Mouse (Mus musculus) thymus, postnatal 14 days (tissue): ENCODE results near the gene Gm45234.

ENCODE experiments used
- DNase-seq: peaks from one replicate; pipeline ENCODE4 v3.0.0; 2021

The Gm45234 gene

GRCm38 (mm10) chr6:124765951-124766350 is 10.1 kb upstream of the Gm45234 start:
- DNase-seq, result no peak

DNA sequence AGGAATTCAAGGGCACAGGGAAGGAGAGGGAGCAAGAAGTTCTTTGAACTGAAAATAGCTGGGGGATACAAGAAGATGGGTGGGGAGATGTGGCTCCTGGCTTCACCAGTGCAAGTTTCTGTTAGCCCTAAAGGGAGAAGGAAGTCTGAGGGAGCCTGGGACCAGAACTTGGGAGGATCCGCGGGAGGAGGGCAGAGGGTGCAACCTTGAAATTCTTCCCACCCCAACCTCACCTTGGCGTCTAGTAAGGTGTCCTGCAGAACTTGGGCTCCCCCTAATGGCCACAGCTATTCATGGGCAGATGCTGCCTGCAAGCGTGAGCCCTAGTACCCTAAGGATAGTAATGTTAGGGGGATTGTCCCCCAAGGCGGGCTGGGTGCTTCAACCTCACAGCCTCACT is 3.4 kb upstream of the Gm45234 start:
- peak; percentile 91 for DNase-seq

GRCm38 (mm10) chr6:124758849-124759232 is 3.0 kb upstream of the Gm45234 start:
- DNase-seq, result no peak

- DNase-seq, result no peak
These were observed 2.4 kb upstream of the Gm45234 start for GRCm38 (mm10) chr6:124757909-124758848.

DNA sequence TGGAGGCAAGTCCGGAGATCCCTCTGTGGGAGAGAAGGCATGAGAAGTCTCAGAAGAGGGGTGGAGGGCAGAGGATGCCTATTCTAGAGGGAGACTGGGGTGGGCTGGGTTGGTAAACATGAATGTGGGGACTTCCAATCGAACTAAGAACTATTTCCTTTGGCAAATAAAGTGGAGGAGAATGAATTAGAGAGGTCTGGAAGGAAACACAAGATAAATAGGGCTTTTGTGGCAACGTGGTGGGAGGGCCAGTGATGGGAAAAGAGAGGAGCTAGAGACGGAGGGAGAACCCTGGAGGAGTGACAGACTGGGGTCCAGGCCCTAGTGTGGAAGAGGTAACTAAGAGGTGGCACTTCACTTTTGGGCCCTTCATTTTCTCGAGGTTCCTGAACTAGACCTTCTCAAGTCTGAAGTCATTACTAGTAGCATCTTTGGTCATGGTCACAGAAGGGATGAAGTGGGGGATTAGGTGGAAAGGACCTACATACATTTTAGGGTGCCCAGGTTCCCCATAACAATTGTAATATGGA is 1.6 kb upstream of the Gm45234 start:
- DNase-seq, result no peak

DNA sequence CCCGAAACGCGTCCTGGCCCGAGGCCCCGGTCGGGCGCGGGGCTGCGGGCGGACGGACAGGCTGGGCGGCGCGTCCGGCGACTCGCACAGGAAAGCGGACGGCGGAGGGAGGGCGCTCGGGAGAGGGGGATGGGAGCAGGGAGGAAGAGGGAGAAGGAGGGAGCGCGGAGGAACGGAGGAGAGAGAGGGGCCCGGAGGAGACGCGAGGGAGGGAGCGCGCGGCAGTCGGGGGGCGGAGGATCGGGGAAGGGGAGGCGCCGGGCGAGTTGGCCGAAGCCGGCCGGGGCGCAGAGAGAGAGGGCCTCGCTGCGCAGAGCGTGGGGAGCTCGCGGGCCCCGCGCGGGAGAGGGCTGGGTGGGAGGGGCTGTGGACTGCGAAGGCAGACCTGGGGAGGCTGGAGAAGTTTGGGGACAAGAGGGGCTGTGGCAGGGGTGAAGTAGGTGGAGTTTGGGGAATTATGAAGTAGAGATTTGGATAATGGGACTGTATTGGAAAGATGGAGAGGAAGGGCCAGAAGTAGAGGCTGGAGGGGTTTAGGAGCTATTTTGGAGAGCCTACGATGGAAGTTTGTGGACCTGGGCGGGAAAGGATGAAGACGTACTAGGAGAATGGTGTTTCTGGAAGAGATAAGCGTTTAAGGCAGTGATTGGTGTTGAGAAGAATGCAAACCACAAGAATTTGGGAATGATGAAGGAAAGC is 980 bp upstream of the Gm45234 start:
- DNase-seq, result peak; percentile 68

- DNase-seq, result no peak
These were observed 515 bp downstream of the Gm45234 start for GRCm38 (mm10) chr6:124755306-124755705.

- DNase-seq, result no peak
These were observed 2.0 kb downstream of the Gm45234 start for GRCm38 (mm10) chr6:124753861-124754260.

- DNase-seq, result no peak
These were observed 5.4 kb downstream of the Gm45234 start for GRCm38 (mm10) chr6:124750405-124750804.

DNA sequence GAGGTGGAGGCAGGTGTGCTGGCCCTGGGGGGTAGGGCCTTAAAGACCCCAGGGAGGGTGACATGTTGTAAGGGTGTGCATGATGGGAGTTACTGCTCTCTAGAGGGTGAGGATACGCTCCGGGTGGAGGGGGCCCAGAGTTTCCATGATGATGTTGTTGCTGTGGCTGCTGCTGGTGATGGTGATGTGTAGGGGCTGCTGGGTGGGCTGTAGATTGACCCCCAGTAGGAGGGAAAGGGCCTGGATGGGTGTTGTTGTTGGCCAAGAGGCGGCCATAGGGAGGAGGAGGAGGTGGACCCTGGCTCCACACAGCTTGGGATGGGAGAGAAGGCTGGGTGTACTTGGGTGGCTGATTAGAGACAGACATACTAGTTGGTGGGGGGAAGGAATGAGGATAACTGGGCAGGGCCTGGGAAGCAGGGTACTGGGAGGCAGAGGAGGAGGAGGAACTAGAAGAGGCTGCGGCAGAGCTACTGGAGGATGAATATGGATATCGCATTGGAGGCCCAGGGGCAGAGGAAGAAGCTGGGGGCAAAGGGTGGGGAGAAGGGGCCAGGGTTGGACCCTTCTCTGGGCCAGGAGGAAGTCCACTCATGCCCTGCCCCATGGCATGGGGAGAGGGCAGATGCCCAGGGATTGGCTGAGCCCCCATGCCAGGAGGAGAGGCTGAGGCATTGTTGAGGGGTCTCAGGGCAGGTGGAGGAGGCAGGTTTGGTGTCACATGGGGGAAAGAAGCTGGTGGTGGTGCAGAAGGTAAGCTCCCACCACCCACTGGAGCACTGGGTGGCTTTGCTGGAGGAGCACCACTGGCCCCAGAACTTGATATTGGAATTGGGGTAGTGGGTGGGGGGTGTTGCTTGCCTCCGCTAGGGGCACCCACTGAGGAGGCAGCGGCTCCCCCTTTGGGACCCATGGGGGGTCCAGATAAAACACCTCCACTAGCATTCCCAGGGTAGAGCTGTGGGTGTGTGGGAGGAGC is 8.9 kb downstream of the Gm45234 start:
- DNase-seq, result no peak

DNA sequence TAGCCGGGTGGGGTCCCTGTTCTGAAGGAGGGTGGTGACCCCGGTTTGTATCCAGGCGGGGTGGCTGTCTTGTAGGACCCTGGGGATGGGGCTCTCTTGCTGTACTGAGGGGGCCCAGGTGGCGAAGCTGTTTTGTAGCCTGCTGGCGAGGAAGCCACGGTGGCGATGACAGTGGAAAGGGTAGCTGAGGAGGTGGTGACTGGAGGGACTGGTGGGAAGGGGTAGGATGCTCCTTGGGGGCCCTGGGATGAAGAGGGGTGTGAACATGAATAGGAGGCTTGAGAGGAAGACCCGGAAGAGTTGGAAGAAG is 9.6 kb downstream of the Gm45234 start:
- no peak for DNase-seq

GRCm38 (mm10) chr6:124745490-124746295 is 10.1 kb downstream of the Gm45234 start:
- DNase-seq, result peak; percentile 95

DNA sequence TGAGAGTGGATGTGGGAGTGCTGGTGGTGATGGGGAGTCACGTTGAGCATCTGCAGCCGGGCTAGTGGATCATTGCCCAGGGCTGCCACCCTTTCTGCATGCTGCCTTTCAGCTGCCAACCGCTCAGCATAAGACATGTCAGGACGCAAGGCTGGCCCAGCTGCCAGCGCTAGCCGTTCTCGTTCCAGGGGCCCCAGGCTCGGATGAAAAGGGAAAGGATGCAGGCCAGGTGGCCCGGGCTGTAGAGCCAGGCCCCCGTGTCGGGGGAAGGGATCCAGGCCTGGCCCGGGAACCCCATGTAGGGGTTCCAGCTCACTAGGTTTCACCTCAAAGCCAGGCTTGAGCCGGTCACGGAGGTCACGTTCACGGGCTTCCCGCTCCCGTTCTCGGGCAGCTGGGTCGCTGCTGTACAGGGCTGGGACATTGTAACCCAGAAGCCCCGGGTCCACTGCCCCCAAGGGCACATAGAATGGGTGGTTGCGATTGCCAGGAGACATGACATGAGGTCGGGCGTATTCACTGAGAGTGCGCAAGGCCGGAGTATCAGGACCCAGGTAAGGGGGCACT is 11.0 kb downstream of the Gm45234 start:
- no peak for DNase-seq

GRCm38 (mm10) chr6:124743647-124744046 is 12.2 kb downstream of the Gm45234 start:
- DNase-seq, result no peak

DNA sequence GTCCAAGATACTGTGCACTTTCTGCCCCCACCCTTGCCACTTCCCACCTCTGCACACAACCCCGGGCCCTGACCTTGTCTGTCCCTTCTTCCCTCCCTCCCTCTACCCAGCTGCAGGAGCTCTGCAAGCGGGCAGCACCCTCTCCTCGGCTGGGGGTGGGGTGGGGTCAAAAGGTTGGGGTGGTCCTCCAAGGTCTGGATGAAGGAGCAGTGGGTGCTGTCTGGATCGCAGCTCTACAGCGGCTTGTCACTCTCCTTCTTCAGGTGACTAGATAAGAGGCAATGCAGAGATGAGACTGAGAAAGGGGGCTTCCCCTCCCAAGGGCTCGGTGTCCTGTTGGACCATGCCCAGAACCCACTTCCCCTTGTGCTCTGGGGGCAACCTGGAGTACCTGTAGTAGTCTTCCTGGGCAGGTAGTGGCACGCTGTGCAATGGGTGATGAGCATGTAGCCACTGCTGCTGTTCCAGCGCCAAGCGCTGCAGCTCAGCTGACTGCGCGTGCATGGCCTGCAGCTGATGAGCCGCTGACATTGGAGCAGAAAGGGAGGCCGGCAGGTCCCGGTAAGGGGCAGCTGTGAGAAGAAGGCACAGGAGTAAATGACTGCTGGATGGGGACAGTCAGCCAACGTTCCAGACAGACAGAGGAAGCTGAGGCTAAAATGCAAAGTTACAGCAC is 12.8 kb downstream of the Gm45234 start:
- DNase-seq, result no peak

DNA sequence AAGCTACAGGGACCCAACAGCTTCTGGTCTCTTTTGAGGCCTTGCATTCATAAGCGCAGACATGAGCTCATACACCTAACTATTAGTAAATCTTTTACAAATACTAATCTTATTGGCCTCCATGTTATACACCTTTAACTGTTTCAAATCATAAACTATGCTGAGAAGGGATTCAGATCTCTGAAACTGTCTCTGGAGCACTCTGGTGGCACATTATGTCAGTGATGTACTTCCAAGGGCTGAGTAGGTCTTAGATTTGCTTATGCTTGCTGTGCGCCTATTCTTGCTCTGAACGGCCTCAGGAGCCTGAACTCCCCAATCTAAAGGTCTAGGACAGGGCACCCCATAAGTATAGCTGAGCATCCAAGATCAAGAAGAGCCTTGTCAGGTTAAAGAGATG is 14.0 kb downstream of the Gm45234 start:
- DNase-seq, result no peak

DNA sequence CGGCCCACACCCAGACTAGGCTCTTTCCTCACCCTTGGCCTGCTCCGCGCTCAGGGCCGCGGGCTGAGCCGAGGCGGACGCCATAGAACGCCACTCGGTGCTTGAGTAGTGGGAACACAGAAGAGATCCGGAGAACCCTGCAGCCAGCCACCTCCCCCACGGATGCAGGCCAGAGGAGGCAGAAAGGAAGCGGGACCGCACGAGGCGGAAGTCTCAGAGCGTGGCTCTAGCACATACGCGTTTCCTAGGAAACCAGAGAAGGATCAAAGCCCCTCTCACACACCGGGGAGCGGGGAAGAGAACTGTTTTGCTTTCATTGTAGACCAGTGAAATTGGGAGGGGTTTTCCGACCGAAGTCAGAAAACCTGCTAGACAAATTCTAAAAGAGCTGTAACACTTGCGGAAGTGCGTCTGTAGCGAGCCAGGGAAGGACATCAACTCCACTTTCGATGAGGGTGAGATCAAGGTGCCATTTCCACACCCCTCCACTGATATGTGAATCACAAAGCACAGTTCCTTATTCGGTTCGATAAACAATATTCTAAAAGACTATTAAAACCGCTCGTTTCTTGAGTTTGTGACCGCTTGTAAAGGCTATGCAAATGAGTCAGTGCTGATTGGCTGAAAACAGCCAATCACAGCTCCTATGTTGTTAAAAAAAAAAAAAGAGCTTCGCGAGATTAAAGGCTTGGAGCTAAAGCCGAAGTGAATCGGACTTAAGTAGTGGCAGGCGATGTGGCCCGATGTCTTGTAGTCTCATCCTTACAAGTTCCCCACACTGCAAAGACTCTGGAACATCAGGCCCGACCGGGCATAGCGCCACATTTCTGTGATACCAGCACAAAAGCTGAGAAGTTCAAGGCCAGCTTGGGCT is 14.7 kb downstream of the Gm45234 start, which contains the start of gene Grcc10:
Grcc10 (minus strand) TSS at position 487 of the 874 bp plus-strand sequence.
- DNase-seq, result peak; percentile 94

GRCm38 (mm10) chr6:124740211-124740887 is 15.5 kb downstream of the Gm45234 start:
- peak; percentile 64 for DNase-seq

- DNase-seq, result no peak
These were observed 16.5 kb downstream of the Gm45234 start for GRCm38 (mm10) chr6:124739231-124739796.
